Mouse (Mus musculus) embryonic fibroblast, embryonic 13.5 days (primary cell): ENCODE results near the gene Acan. TPM values are rescaled to one million over a fixed set of nuclear protein-coding genes. Genes with fewer than 3 reads are reported as not detected.
A peak's percentile ranks its signal among the peaks of the same experiment; 100 is the strongest.

Source experiments
- H3K27ac ChIP-seq: 2 replicates; pipeline ENCODE4 v1.5.1; 2012; ENCODE audit warnings: low read length, control low read depth, inconsistent platforms; ENCODE audit not compliant: insufficient read depth
- H3K4me1 ChIP-seq: 2 replicates; pipeline ENCODE4 v1.6.1; 2011; ENCODE audit warnings: low read length; ENCODE audit not compliant: control insufficient read depth, insufficient read depth
- H3K4me3 ChIP-seq: 2 replicates; pipeline ENCODE4 v1.5.1; 2011; ENCODE audit warnings: mild to moderate bottlenecking, control low read depth, low read length; ENCODE audit not compliant: insufficient read depth
- CTCF ChIP-seq: IDR thresholded peaks from 2 replicates; pipeline ENCODE4 v1.5.1; 2011; ENCODE audit warnings: mild to moderate bottlenecking, control low read depth, low read length, moderate library complexity, borderline replicate concordance; ENCODE audit not compliant: insufficient read depth
- POLR2A ChIP-seq: IDR thresholded peaks from 2 replicates; pipeline ENCODE4 v1.6.1; 2011; ENCODE audit warnings: low read depth, mild to moderate bottlenecking, control low read depth, low read length, moderate library complexity
- polyA plus RNA-seq: library from polyadenylated mRNA; stranded (reverse); fragments of >200 nt; gene quantifications from 2 replicates; pipeline ENCODE4 v1.2.4, GENCODE M21; 2011; ENCODE audit warnings: low read depth; ENCODE audit not compliant: missing spikeins, insufficient read length

The Acan gene
- 4.5 and 10.4 TPM in 2 replicates for polyA plus RNA-seq

GRCm38 (mm10) chr7:79053383-79053889 lies at the start of gene Acan:
TSS of gene Acan (plus strand) at chr7:79053483.
- no peak for TF ChIP-seq CTCF
- no peak for TF ChIP-seq POLR2A
- Histone ChIP-seq H3K27ac (no peak within 1 kb of the TSS), H3K4me1 (no peaks in the 10 kb centered on the region; the same call in 1 of the 2 replicates), H3K4me3 (peak within 1 kb of the TSS; percentile 37)

DNA sequence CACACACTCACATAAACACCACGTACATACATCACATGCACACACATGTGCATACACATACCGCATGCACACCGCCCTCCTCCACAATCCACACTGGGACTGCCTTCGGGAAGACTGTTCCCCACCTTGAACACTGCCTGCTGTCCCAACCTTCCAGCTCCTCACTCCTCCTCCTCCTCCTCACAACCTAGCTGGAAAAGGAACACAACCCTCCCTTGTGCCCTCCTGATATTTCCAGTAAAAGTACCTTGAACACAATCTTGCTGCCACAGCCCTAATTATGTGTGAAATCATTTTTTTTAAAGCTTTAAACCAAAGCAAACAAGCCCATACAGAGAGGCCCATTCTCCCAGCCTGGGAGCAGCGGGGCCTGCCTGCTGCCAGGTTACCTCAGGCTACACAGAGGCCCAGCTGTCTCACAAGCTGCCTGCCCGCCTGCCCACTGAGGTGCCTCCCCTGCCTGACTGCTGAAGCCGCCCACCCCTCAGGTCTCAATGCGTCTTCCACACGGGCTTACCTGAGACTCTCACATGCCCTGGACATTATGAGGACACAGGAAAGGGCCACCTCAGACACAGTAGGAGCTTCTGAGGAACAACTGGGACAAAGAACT lies 31.9 kb upstream of the Acan start:
- TF ChIP-seq POLR2A = no peak
- Histone ChIP-seq H3K4me1 (no peaks in the 10 kb centered on the region), H3K4me3 (no peak overlapping the region), H3K27ac (no peak overlapping the region)

DNA sequence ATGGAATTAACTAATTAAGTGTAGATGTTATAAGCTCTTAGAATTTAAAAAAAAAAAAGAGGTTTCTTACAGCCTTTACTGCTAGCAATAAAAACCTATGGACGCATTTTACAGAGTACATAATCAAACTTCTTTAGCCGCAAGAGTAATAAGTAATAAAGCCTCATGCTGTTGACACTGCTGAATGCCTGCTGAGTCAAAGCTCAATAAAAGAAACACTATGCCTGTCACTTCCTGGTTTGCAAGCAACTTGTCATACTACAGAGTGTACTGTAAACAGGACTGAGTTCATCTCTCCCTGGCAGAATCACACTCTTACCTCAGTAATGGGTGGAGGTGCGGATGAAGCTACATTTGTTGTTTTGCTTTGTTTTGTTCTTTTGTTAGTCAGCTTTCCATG lies 24.1 kb upstream of the Acan start:
- TF ChIP-seq POLR2A (no peak), CTCF (no peak)
- Histone ChIP-seq H3K27ac (no peak overlapping the region), H3K4me1 (no peaks in the 10 kb centered on the region), H3K4me3 (no peak overlapping the region)

GRCm38 (mm10) chr7:79033745-79034144 lies 19.5 kb upstream of the Acan start:
- TF ChIP-seq CTCF (no peak), POLR2A (no peak)

DNA sequence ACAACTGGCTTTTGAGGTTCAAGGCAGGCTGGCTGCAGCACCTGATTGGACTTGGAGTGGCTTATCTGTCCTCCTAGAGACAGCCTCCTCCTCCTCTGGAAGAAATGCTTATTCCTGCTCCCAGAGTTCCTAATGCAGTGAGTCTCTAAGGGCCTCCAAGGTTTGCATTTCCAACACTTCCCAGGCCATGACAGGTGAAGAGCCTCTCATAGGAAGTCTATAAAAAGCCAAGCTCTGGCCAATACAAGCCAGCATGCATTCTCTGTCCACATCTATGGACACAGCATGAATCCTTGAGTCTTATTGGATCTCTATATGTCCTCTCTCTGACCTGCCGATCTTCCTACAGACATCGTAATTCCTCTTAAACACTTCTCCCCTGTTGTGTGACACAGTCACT lies 18.8 kb upstream of the Acan start:
- Histone ChIP-seq H3K4me3 (no peak overlapping the region), H3K4me1 (no peaks in the 10 kb centered on the region), H3K27ac (no peak overlapping the region)
- TF ChIP-seq POLR2A (no peak), CTCF (no peak)

More at GRCm38 (mm10) chr7:79033745-79034144, 19.5 kb upstream of the Acan start:
- H3K27ac ChIP-seq = no peak overlapping the region
- no peaks in the 10 kb centered on the region for H3K4me1 ChIP-seq
- H3K4me3 ChIP-seq = no peak overlapping the region

DNA sequence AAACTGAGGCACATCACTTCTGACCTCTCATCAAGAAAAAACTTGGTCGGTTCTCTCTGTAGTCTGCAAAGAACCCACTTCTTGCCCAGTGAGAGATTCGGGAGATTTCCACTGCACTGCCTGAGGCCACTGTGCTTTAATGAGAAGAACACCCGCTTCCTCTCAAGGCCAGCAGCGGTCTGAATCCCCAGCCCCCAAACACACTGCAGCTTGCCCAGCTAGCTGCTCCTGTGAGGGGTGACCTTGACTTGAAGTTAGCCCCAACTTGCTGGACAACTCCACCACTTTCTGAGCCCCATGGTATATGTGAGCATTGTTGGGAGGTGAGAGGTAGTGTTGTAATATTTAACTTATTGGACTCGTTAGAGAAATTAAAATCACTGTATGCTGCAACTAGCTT lies 1.2 kb upstream of the Acan start:
- Histone ChIP-seq H3K27ac (no peak overlapping the region), H3K4me1 (no peaks in the 10 kb centered on the region; the same call in 1 of the 2 replicates), H3K4me3 (no peak overlapping the region)
- TF ChIP-seq CTCF (no peak), POLR2A (no peak)

GRCm38 (mm10) chr7:79052521-79053382 lies 531 bp upstream of the Acan start:
- H3K4me1 ChIP-seq = no peaks in the 10 kb centered on the region; the same call in 1 of the 2 replicates
- peak overlapping the region; percentile 37 for H3K4me3 ChIP-seq
- TF ChIP-seq POLR2A (no peak), CTCF (no peak)
- no peak overlapping the region for H3K27ac ChIP-seq

GRCm38 (mm10) chr7:79054111-79054510 lies 828 bp downstream of the Acan start:
- Histone ChIP-seq H3K4me3 (no peak overlapping the region), H3K4me1 (no peaks in the 10 kb centered on the region; the same call in 1 of the 2 replicates), H3K27ac (no peak overlapping the region)
- TF ChIP-seq POLR2A (no peak), CTCF (no peak)

DNA sequence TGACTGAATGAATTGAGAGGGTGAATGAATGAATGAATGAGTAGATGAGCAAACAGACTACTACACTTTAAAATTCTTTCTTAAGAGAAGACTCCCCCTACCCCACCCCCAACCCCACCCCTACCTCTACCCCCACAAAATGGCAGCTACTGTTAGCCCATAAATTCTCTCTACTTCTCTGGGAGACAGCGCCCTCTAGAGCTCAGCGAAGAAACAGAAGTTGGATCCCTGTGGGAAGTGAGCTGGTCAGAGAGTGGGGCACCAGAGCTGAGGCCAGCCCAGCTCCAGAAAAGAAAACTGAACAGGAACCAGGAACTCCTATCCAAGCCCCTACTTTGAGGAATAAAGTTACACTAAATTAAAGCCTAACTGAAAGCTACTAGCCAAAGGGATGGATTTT lies 5.3 kb downstream of the Acan start:
- no peaks in the 10 kb centered on the region for H3K4me1 ChIP-seq
- H3K4me3 ChIP-seq = no peak overlapping the region
- H3K27ac ChIP-seq = no peak overlapping the region
- TF ChIP-seq POLR2A (no peak), CTCF (no peak)

- H3K27ac ChIP-seq = no peak overlapping the region
- H3K4me3 ChIP-seq = no peak overlapping the region
- TF ChIP-seq CTCF (no peak), POLR2A (no peak)
- H3K4me1 ChIP-seq = no peaks in the 10 kb centered on the region
Measured at GRCm38 (mm10) chr7:79067466-79067865, 14.2 kb downstream of the Acan start.
